Mouse (Mus musculus): ENCODE measurements around the gene Olfr1393. TPM values are rescaled to one million over a fixed set of nuclear protein-coding genes. Genes with fewer than 3 reads are reported as not detected.
A peak's percentile ranks its signal among the peaks of the same experiment; 100 is the strongest.

Olfr1393 gene
- total RNA-seq (2021): under 1 TPM; 0.11 to 0.33 TPM
- long read RNA-seq, experiment 1, partial matches to known transcripts: 0 of 1 reads
- long read RNA-seq, experiment 1, other reads (novel, unspliced or antisense): 1 of 1 reads
- long read RNA-seq, experiment 2: 0 reads

DNA sequence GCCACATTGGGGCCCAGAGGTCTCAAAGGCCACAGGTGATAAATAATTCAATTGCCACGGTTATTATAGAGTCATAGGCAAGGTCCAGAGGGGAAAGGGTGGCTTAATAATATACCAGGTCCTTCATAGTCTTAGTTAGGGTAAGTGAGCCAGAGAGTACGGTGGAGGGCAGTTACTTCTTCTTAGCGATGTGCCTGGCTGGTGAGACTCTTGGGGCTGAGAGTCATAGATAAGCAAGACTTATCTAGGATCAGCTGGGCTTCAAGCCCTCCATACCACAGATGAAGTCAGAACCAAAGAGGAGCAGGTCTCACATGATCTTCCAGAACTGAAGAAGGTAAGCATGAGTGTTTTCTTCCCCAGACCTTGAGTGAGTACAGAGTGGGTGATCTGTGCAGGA, at the start of gene Olfr1393:
TSS of gene Olfr1393 (plus strand) at position 83 of the 400 bp plus-strand sequence.
- Histone ChIP-seq H3K4me3 (no peak within 1 kb of the TSS), H3K27ac (no peak within 1 kb of the TSS)
- no peak for DNase-seq (ENCODE audit: extremely low spot score in 1 of 2, low spot score in 2 of 2)
- intact Hi-C loops (cut with DNase I): loop anchor here (10.0 kb wide), 1 partner anchor 257 kb away; no protein-coding TSS in a partner anchor
- no peak for TF ChIP-seq CTCF (IDR thresholded peaks at IDR 0.05)

DNA sequence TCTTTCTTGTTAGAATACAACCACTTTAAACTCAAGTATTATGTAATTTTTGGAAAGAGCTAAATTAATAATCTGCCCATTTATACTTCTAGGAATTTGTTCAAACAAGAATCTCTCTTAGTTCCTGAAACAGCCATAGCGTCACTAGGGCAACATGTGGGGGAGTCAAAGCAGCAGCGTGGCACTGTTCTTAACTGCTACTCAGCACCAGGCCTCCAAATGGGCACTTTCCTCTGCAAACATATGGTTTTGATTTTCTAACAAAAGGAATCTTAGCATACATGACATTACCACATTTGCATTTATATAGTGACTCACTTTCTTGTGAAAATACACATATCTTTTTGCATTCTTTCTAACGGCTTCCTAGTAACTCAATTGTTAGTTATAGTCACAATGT, 45.3 kb upstream of the Olfr1393 start:
- H3K4me3 ChIP-seq: no peak overlapping the region
- intact Hi-C loops (cut with DNase I): no loop called here
- TF ChIP-seq CTCF (IDR thresholded peaks at IDR 0.05): no peak
- DNase-seq (ENCODE audit: extremely low spot score in 1 of 2, low spot score in 2 of 2): peak in 1 of 2 experiments; percentile 24
- H3K27ac ChIP-seq: no peak overlapping the region

DNA sequence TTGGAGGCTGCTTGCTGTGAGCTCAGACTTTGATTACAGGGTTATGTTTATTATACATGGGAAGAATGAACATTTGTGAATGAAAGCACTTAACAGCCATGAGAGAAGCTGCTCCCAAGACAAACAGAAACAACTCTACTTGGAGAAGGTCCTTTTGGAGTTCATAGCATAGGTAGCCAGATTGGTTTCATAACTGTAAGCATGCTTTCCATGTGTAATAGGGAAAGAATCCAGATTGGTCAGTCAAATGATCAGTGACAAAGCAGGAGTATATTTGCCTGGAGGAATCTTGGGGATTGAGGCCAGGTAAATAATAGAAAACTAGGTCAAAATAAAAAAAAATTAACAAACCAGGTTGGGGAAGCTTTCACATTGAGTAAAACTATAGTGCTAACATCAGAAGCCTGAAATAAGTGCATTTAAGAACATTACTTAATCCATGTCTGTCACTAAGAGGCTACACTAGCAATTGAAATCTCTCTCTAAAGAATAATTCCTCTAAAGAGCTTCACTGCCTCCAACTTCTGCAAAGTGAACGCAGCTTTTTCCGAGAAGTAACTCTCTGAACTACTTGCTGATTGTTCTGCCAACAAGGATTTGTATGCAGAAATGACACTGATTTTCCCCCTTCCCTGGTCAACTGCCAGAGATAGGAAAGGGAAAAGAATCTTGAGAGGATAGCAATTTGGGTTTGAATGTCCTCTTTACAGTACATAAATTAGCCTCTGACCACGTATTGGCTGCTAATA, 42.5 kb upstream of the Olfr1393 start:
- intact Hi-C loops (cut with DNase I): no loop called here
- no peak for TF ChIP-seq CTCF (IDR thresholded peaks at IDR 0.05)
- no peak for DNase-seq (ENCODE audit: extremely low spot score in 1 of 2, low spot score in 2 of 2)
- no peak overlapping the region for H3K4me3 ChIP-seq
- H3K27ac ChIP-seq: no peak overlapping the region

DNA sequence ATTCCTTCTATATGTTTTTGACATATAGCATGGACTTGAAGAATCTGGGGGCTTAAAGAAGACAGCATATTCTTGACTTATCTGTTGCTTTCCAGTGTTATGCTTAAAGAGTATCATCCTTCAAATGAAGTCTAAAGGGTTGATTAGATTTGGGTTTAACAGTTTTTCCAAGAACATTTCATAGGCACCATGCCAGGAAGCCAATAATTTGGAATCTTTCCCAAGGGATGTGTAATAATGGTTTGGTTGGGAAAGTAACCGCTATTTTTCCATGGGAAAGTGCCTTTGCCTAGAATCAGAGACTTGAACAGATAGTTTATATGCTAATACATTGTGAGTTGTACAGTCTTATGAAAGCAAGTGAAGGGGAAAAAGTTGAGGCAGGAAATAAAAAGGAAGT, 41.2 kb upstream of the Olfr1393 start:
- TF ChIP-seq CTCF (IDR thresholded peaks at IDR 0.05): no peak
- DNase-seq (ENCODE audit: extremely low spot score in 1 of 2, low spot score in 2 of 2): no peak
- Histone ChIP-seq H3K4me3 (no peak overlapping the region), H3K27ac (no peak overlapping the region)
- intact Hi-C loops (cut with DNase I): no loop called here

DNA sequence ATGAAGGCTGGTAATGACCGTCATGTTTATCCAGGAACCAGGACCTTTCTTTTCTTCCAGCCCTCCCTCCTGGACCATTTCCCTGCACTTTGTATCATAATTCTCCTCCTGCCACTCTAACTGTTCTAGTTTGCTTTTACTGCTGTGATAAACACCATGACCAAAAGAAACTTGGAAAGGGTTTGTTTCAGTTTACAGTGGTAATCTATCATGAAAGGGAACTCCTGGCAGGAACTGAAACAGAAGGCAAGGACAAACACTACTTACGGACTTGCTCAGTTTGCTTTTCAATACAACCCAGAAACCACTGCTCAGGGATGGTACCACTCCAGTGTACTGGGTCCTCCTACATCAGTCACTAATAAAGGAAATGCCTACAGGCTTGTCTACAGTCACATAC, 40.6 kb upstream of the Olfr1393 start:
- intact Hi-C loops (cut with DNase I): no loop called here

DNA sequence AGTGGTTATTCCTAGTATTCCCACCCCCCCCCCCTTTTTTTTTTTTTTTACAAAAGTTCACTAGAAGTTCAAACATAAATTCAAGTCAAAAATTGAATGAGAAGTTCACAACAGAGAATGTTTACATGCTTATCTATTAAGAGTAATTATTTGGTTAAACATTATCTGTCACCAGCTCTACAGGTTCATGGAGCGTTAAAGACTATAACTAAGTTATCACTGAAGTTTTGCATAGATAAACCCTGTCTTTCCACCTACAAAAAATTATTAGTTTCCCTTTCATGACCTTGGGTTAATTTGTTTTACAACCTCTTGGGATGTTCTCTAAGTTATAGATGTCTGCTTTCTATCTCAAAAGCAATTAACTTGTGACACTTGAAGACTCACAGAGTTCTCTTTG, 37.8 kb upstream of the Olfr1393 start:
- TF ChIP-seq CTCF (IDR thresholded peaks at IDR 0.05): no peak
- Histone ChIP-seq H3K27ac (no peak overlapping the region), H3K4me3 (no peak overlapping the region)
- DNase-seq (ENCODE audit: extremely low spot score in 1 of 2, low spot score in 2 of 2): no peak
- intact Hi-C loops (cut with DNase I): no loop called here

More for the DNA sequence above, 40.6 kb upstream of the Olfr1393 start:
- Histone ChIP-seq H3K27ac (no peak overlapping the region), H3K4me3 (no peak overlapping the region)
- DNase-seq (ENCODE audit: extremely low spot score in 1 of 2, low spot score in 2 of 2): no peak
- no peak for TF ChIP-seq CTCF (IDR thresholded peaks at IDR 0.05)

DNA sequence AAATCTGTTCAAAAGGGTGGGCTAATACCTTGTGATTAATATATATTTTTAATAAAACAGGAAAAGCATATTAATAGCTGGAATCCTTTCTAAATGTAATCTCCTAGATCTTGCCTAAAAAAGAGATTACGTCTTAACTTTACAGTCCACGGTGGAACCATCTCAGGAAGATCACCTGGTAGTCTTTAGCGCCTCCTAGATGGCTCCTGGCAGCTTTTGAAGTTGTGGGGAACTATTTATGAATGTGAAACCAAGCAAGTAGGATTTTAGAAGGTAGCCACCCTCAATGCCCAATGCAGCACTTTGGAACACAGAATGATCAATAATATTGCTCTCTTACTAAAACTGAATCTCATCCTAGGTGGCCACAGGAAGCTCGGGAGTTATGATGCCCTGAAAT, 37.2 kb upstream of the Olfr1393 start:
- H3K4me3 ChIP-seq: no peak overlapping the region
- no peak overlapping the region for H3K27ac ChIP-seq
- DNase-seq (ENCODE audit: extremely low spot score in 1 of 2, low spot score in 2 of 2): no peak
- no peak for TF ChIP-seq CTCF (IDR thresholded peaks at IDR 0.05)
- intact Hi-C loops (cut with DNase I): no loop called here

DNA sequence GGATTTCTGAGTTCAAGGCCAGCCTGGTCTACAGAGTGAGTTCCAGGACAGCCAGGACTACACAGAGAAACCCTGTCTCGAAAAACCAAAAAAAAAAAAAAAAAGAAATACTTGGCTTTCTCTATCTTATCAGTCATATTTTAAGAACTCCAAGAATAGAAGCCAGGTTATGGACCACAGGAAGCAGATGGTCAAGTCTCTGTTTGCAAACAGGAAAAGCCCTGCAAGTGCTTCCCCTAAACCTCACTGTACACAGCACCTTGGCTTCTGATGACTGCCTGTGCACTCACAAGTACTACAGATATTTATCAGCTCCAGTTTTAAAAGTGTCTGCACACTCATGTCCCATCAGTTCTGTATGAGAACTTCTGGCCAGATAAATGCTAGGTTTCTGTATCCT, 36.6 kb upstream of the Olfr1393 start:
- intact Hi-C loops (cut with DNase I): no loop called here
- TF ChIP-seq CTCF (IDR thresholded peaks at IDR 0.05): no peak
- no peak for DNase-seq (ENCODE audit: extremely low spot score in 1 of 2, low spot score in 2 of 2)
- no peak overlapping the region for H3K27ac ChIP-seq
- no peak overlapping the region for H3K4me3 ChIP-seq

DNA sequence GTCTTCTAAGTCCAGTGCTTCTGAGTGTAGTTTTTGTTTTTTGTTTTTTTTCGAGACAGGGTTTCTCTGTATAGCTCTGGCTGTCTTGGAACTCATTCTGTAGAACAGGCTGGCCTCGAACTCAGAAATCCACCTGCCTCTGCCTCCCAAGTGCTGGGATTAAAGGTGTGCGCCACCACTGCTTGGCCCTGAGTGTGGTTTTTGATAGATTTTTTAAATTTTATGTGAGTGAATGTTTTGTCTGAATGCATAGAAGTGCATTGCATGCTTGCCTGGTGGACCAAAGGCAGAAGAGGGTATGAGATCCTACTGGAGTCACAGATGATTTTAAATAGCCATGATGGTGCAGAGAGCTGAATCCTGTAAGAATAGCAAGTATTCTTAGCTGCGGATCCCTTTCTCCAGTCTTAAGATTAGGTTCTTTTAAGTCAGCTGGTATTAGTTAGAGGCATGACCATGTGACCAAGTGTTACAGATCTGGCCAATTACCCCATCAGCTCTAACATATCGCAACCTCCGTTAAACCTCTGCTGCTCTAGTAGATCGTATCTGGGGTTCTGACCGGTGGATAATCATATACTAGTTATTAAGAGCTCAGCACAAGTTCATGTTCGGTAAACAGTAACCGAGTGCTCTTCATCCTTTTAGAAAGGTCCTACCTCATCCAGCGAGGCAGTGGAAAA, 35.0 kb upstream of the Olfr1393 start:
- DNase-seq (ENCODE audit: extremely low spot score in 1 of 2, low spot score in 2 of 2): no peak
- TF ChIP-seq CTCF (IDR thresholded peaks at IDR 0.05): no peak
- peak overlapping the region; percentile 90 for H3K4me3 ChIP-seq
- intact Hi-C loops (cut with DNase I): loop anchor here (1.0 kb wide), 1 partner anchor 40 kb away; the partner anchor contains the start of gene Zfp62
- H3K27ac ChIP-seq: peak overlapping the region; percentile 96

DNA sequence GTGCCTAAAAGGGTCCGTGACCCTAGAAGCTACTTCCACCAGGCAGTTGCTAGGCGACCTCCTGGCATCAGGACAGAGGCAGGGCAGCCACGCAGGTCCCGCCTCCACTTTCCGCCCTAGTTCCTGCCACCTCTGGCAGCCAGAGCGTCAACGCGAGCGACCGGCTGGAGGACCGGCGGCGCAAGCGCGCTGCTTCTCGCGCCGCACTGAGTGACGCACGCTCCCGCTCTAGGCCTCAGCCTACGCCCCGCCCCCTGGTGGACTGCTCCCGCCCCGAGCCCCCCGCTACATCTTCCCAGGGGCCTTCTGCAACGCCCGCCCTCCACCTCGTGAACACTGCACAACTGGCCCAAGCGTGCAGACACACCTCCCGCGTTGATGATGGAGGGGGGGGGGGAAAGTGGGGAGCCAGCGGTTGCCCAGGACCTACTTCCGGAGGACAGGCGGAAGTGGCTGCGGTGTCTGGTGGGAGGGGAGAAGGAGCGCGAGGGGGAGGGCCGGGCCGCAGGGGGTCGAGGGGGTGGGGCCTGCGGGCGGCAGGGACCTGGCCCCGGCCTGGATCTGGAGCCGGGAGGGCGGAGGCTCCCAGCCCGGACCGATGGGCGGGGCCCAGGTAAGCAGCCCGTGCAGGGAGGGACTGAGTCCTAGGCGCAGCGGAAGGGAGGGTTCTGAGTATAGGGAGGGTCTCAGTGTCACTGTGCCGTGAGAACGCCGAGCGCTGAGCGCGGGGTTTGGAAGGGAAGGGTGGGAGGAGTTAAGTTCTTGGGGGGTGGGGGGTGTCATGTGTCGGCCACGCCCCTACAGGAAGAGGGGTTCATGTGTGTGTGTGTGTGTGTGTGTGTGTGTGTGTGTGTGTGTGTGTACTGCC, 34.1 kb upstream of the Olfr1393 start, which contains the start of gene Mgat1:
TSS of gene Mgat1 (plus strand) at position 465 of the 868 bp plus-strand sequence.
- H3K27ac ChIP-seq: peak within 1 kb of the TSS; percentile 96
- intact Hi-C loops (cut with DNase I): loop anchor here (1.0 kb wide), 1 partner anchor 41 kb away; the partner anchor contains the start of gene Zfp62
- H3K4me3 ChIP-seq: peak within 1 kb of the TSS; percentile 90
- DNase-seq (ENCODE audit: extremely low spot score in 1 of 2, low spot score in 2 of 2): peak; percentile 89 to 93
- TF ChIP-seq CTCF (IDR thresholded peaks at IDR 0.05): peak; percentile 27

DNA sequence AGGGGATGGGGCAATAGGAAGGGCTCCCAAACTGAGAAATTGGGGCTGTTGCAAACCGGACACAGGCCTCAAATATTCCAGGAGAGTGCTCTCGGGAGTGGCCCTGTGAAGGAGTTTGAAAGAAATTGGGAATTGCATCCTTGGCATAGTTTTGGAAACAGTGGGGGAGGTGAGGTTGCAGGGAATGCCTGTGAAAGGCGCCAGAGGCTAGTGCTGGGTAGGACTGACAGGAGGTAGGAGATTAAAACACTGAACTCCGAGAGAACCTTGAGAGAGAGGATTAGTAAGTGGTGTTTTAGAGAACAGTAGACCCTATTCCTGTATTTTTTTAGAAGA, 33.5 kb upstream of the Olfr1393 start:
- H3K27ac ChIP-seq: peak overlapping the region; percentile 80
- peak overlapping the region; percentile 90 for H3K4me3 ChIP-seq
- TF ChIP-seq CTCF (IDR thresholded peaks at IDR 0.05): no peak
- DNase-seq (ENCODE audit: extremely low spot score in 1 of 2, low spot score in 2 of 2): no peak
- intact Hi-C loops (cut with DNase I): no loop called here

All from left cerebral cortex, adult 2 months (tissue).